Mouse (Mus musculus) lung, postnatal 4 days (tissue): ENCODE results near the gene Casp1.

ENCODE experiments used
- DNase-seq, 2 experiments: peaks; one replicate each; pipeline ENCODE4 v3.0.0; 2021

The Casp1 gene

GRCm38 (mm10) chr9:5298329-5299131 lies at the start of gene Casp1:
TSS of gene Casp1 (plus strand) at chr9:5298517.
- DNase-seq: no peak

- DNase-seq: no peak
Observed at GRCm38 (mm10) chr9:5263951-5264475, 34.3 kb upstream of the Casp1 start.

- DNase-seq: no peak
Observed at GRCm38 (mm10) chr9:5270274-5270673, 28.0 kb upstream of the Casp1 start.

GRCm38 (mm10) chr9:5270884-5271283 lies 27.4 kb upstream of the Casp1 start:
- no peak for DNase-seq

- no peak for DNase-seq
Observed at GRCm38 (mm10) chr9:5271334-5271845, 26.9 kb upstream of the Casp1 start.

GRCm38 (mm10) chr9:5286071-5286470 lies 12.2 kb upstream of the Casp1 start:
- DNase-seq: no peak

GRCm38 (mm10) chr9:5286597-5286996 lies 11.7 kb upstream of the Casp1 start:
- no peak for DNase-seq

GRCm38 (mm10) chr9:5296354-5297237 lies 1.7 kb upstream of the Casp1 start:
- no peak for DNase-seq

- no peak for DNase-seq
Observed at GRCm38 (mm10) chr9:5299132-5299381, 740 bp downstream of the Casp1 start.

- DNase-seq: peak in 1 of 2 experiments; percentile 13
Observed at GRCm38 (mm10) chr9:5308561-5308960, 10.2 kb downstream of the Casp1 start, which contains the start of gene Casp4. TSS of gene Casp4 (plus strand) at chr9:5308828.

- no peak for DNase-seq
Observed at GRCm38 (mm10) chr9:5310112-5310511, 11.8 kb downstream of the Casp1 start.

GRCm38 (mm10) chr9:5311435-5311834 lies 13.1 kb downstream of the Casp1 start:
- no peak for DNase-seq

GRCm38 (mm10) chr9:5328204-5328603 lies 29.9 kb downstream of the Casp1 start:
- no peak for DNase-seq

- no peak for DNase-seq
Observed at GRCm38 (mm10) chr9:5332441-5332840, 34.1 kb downstream of the Casp1 start.

GRCm38 (mm10) chr9:5333422-5333821 lies 35.1 kb downstream of the Casp1 start:
- no peak for DNase-seq

GRCm38 (mm10) chr9:5343092-5343491 lies 44.8 kb downstream of the Casp1 start:
- no peak for DNase-seq

- no peak for DNase-seq
Observed at GRCm38 (mm10) chr9:5344090-5344489, 45.8 kb downstream of the Casp1 start.

- DNase-seq: peak in 1 of 2 experiments; percentile 14
Observed at GRCm38 (mm10) chr9:5345291-5345898, 47.1 kb downstream of the Casp1 start, which contains the start of gene Casp12. TSS of gene Casp12 (plus strand) at chr9:5345430.

- no peak for DNase-seq
Observed at GRCm38 (mm10) chr9:5347381-5347780, 49.1 kb downstream of the Casp1 start.

GRCm38 (mm10) chr9:5353673-5354072 lies 55.4 kb downstream of the Casp1 start:
- DNase-seq: no peak

- DNase-seq: no peak
Observed at GRCm38 (mm10) chr9:5356801-5357200, 58.5 kb downstream of the Casp1 start.
